Mouse (Mus musculus) liver, embryonic 13.5 days (tissue): Measurements from ENCODE around the gene Synj2bp. TPM values are rescaled to one million over a fixed set of nuclear protein-coding genes. Genes with fewer than 3 reads are reported as not detected.
"Not testable (repeated sequence)": the region's sequence is repeated elsewhere in the genome, so short reads cannot be mapped to it uniquely, and the experiment has no call there.

ENCODE experiments used
- ATAC-seq: fragments of 200-750 bp; cut with Nextera tagmentation; 2 replicates; pipeline ENCODE4 v1.8.0; 2017; ENCODE audit warnings: low read depth, mild to moderate bottlenecking, moderate number of reproducible peaks, moderate library complexity
- DNase-seq: peaks from one replicate; pipeline ENCODE4 v3.0.0; 2022
- H3K27ac ChIP-seq: fragments of 300-500 bp; sonication (generic); 2 replicates; pipeline ENCODE4 v1.5.1; 2015; ENCODE audit warnings: moderate library complexity, mild to moderate bottlenecking, inconsistent platforms
- H3K27me3 ChIP-seq: fragments of 300-500 bp; sonication (generic); 2 replicates; pipeline ENCODE4 v1.6.1; 2015; ENCODE audit warnings: mild to moderate bottlenecking, inconsistent platforms
- H3K36me3 ChIP-seq: fragments of 300-500 bp; sonication (generic); 2 replicates; pipeline ENCODE4 v1.6.1; 2015; ENCODE audit warnings: mild to moderate bottlenecking, inconsistent platforms
- H3K4me1 ChIP-seq: fragments of 300-500 bp; sonication (generic); replicated peaks from 2 replicates; pipeline ENCODE4 v1.6.1; 2015; ENCODE audit warnings: inconsistent platforms
- H3K4me2 ChIP-seq: fragments of 300-500 bp; sonication (generic); 2 replicates; pipeline ENCODE4 v1.6.1; 2015; ENCODE audit warnings: inconsistent platforms, mild to moderate bottlenecking, moderate library complexity
- H3K4me3 ChIP-seq: fragments of 300-500 bp; sonication (generic); replicated peaks from 2 replicates; pipeline ENCODE4 v1.5.1; 2015; ENCODE audit warnings: mild to moderate bottlenecking, inconsistent platforms
- H3K9ac ChIP-seq: fragments of 300-500 bp; sonication (generic); 2 replicates; pipeline ENCODE4 v1.6.1; 2015; ENCODE audit warnings: mild to moderate bottlenecking, inconsistent platforms
- H3K9me3 ChIP-seq: fragments of 300-500 bp; sonication (generic); replicated peaks from 2 replicates; pipeline ENCODE4 v1.6.1; 2016; ENCODE audit warnings: inconsistent platforms
- WGBS: fragments of 180-500 bp; shearing (Covaris S2); methylation state at CpG from one replicate; pipeline ENCODE4 v1.1.7; 2015; ENCODE audit not compliant: insufficient replicate concordance; 5-methylcytosine and 5-hydroxymethylcytosine counted together
- polyA plus RNA-seq: library from polyadenylated mRNA; unstranded; fragments of >200 nt; fragmentation: Nextera tagmentation; extraction: Ambion mirVana; gene quantifications from 2 replicates; pipeline ENCODE4 v1.2.1, GENCODE M21; 2015

The Synj2bp gene
- 16.3 and 18.3 TPM in 2 replicates for polyA plus RNA-seq

DNA sequence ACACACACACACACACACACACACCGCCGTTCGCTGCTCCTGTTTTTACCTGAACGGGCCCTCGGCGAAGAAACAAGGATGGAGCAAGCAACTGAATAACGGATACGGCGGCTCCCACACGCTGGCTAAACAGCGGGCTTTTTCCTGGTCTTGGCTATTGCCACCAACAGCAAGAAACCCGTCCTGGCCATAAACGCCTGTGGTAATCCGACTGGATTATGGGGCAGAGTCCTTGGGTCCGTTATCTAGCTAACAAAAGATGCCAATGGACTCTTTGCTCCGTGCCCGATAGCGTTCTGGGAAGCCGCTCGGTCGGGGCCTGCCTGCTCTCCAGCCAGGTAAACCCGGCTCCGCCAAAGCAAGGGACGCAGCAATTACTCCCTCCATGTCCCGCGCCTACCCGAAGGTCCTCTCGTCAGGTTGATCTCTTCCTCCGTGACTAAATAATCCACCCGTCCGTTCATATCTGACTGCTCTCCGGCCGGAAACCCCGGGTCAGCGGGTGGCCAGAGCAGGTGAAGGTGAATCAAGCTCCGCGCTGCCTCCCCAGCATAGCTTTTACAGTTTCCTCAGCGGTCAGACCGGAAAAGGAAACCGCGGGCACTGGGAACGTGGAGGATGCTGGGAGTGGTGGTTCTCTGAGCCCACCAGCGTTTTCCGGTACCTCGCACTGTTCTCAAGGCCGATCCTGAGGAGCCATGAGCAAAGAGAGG is at the start of gene Synj2bp, which contains the start of gene Gm20498:
Gene Synj2bp, minus strand, starts transcription at position 596 of the 713 bp plus-strand sequence.
Gene Gm20498, minus strand, starts transcription at position 590 of the 713 bp plus-strand sequence.
- Histone ChIP-seq H3K36me3 (no peaks in the 10 kb centered on the region), H3K4me1 (peaks cover 17% of the 10 kb centered on the region), H3K27me3 (no peaks in the 10 kb centered on the region), H3K9me3 (no peaks in the 10 kb centered on the region), H3K27ac (peak within 1 kb of the TSS; percentile 86), H3K4me3 (peak within 1 kb of the TSS; percentile 81), H3K9ac (peak within 1 kb of the TSS; percentile 81), H3K4me2 (peak within 1 kb of the TSS; percentile 75)
- peak; percentile 93 for ATAC-seq
- peak; percentile 69 for DNase-seq
- WGBS: 0% methylated on average over 46 of the region's 46 CpGs

DNA sequence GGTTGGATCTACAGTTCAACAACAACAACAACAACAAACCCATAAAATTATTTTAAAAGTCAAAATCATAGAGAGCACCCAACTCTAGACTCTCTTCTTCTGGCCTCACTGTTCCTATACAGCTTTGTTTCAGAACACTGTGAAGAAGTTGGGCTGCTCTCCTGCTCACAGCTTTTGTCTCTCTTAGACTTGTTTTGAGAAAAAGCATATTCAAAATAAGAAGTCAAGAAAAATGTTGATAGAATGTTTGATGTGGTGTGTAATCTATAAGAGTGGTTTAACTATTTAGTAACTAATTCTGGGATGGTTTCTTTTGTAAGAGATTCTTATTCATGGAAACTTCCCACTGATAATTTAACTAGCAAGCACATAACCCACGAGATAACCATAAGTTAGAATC is 35.7 kb upstream of the Synj2bp start, which contains the start of gene Adam21:
Gene Adam21, minus strand, starts transcription at position 101 of the 400 bp plus-strand sequence.
- ATAC-seq: no peak
- 72% methylated on average over 1 of the region's 1 CpGs for WGBS
- H3K9me3 ChIP-seq: no peaks in the 10 kb centered on the region
- peaks cover 10% of the 10 kb centered on the region for H3K4me1 ChIP-seq
- DNase-seq: no peak
- H3K4me2 ChIP-seq: peak within 1 kb of the TSS; percentile 21; the same call in 1 of the 2 replicates
- H3K27ac ChIP-seq: no peak within 1 kb of the TSS
- H3K27me3 ChIP-seq: no peaks in the 10 kb centered on the region
- peaks cover 21% of the 10 kb centered on the region for H3K36me3 ChIP-seq
- no peak within 1 kb of the TSS for H3K4me3 ChIP-seq
- no peak within 1 kb of the TSS for H3K9ac ChIP-seq

DNA sequence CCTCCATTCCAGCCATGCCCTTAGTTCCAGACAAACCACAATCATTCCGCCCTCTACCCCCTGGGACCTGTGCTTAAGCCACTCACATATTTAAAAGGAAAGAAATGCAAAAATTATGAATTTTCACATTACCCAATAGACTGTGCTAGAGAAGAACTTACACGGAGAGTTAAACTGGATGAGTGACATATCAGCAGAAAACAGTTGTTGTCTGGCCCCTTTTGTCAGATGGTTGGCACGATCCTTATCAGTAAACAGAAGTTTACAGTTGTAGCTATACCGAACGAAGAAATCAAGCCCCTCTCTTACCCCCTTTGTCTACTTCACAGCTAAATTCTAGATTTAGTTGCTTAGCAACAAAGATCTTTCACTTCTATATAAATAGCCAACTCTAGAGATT is 35.2 kb upstream of the Synj2bp start:
- peaks cover 10% of the 10 kb centered on the region for H3K4me1 ChIP-seq
- no peak overlapping the region for H3K9ac ChIP-seq
- no peak overlapping the region for H3K27ac ChIP-seq
- H3K4me2 ChIP-seq: peak overlapping the region; percentile 21; the same call in 1 of the 2 replicates
- 32% methylated on average over 5 of the region's 5 CpGs for WGBS
- H3K27me3 ChIP-seq: no peaks in the 10 kb centered on the region
- DNase-seq: no peak
- ATAC-seq: peak; percentile 57; the same call in 1 of the 2 replicates
- H3K4me3 ChIP-seq: no peak overlapping the region
- no peaks in the 10 kb centered on the region for H3K9me3 ChIP-seq
- H3K36me3 ChIP-seq: peaks cover 17% of the 10 kb centered on the region

DNA sequence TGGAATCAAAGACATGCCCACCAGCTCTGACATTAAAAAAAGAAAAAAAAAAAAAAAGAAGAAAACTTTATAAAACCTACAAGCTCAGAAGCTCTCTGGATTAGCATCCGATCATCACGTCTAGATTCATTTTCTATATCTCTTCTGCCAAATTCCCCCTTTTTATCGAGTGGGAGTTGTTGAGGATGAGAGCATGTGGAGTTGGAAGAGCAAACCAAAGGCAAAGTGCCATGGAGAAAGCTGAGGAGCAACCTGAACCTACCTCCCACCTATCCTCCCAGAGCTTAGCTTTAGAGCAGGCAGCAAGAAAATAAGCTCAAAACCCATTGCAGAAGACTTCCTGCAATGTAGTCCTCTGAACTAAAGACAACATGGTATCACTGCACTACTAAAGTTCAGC is 31.5 kb upstream of the Synj2bp start:
- DNase-seq (no peak), ATAC-seq (no peak)
- H3K4me1 ChIP-seq: peaks cover 10% of the 10 kb centered on the region
- H3K4me3 ChIP-seq: no peak overlapping the region
- H3K27me3 ChIP-seq: no peaks in the 10 kb centered on the region
- WGBS: 82% methylated on average over 3 of the region's 3 CpGs
- H3K27ac ChIP-seq: no peak overlapping the region
- no peaks in the 10 kb centered on the region for H3K36me3 ChIP-seq
- H3K9ac ChIP-seq: no peak overlapping the region
- no peaks in the 10 kb centered on the region for H3K9me3 ChIP-seq
- H3K4me2 ChIP-seq: no peak overlapping the region

DNA sequence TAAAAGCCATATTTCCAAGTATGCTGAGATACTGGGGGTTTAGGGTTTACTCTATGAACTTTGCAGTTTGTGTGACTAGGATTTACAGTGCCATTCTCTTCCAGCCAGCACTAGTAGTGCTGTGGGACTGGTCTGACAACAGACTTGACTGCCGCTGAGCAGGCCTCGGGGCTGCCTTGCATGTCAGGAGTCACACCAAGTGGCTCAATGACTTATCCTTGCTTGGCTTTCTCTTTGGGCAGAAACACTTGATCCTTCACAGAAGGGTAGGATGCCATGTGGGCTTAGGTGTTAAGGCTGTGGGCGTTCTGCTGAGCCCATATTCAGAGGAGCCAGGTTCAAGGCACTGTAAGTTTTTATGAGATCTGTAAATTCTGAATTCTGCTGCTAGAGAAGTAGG is 16.6 kb upstream of the Synj2bp start:
- no peaks in the 10 kb centered on the region for H3K27me3 ChIP-seq
- H3K27ac ChIP-seq: no peak overlapping the region
- H3K4me2 ChIP-seq: no peak overlapping the region
- 69% methylated on average over 3 of the region's 3 CpGs for WGBS
- no peak overlapping the region for H3K9ac ChIP-seq
- no peak for ATAC-seq
- no peak overlapping the region for H3K4me3 ChIP-seq
- no peak for DNase-seq
- no peaks in the 10 kb centered on the region for H3K9me3 ChIP-seq
- no peaks in the 10 kb centered on the region for H3K4me1 ChIP-seq
- H3K36me3 ChIP-seq: no peaks in the 10 kb centered on the region

DNA sequence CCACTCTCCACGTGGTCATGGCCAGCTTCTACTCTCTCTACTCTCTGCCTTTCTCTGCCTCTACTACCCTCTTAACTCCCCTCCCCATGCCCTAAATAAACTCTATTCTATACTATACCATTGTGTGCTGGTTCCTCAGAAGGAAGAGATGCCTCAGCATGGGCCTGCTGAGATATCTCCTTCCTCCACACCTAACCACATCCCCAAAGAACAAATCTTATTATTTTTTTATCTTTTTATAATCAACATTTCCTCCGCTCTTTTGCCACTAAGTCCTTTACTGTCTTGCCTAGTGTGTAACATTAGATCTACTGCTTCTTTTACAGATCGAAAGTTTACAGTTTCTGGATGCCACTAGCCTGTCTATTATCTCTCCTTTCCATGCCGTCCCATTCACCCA is 14.5 kb upstream of the Synj2bp start:
- no peak for ATAC-seq

DNA sequence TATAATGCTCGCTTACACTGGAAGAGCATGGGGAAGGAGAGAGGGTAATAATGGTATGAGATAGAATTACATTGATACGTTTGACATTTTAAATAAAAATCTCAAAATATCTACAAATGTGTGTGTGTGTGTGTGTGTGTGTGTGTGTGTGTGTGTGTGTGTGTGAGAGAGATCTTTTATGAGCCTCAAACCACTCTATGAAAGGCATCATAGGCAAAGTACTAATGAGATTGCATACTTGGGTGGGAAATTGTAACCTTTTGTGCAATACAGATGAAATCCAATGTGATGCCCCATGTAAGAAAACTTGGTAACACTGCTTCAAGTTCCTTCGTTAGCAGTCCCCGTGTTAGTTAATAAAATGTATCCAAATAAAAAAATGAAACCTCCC is 313 bp upstream of the Synj2bp start:
- DNase-seq (no peak), ATAC-seq (peak; percentile 13; the same call in 1 of the 2 replicates)
- peak overlapping the region; percentile 81 for H3K9ac ChIP-seq
- peak overlapping the region; percentile 75 for H3K4me2 ChIP-seq
- H3K4me3 ChIP-seq: peak overlapping the region; percentile 81
- H3K36me3 ChIP-seq: no peaks in the 10 kb centered on the region
- no peak overlapping the region for H3K27ac ChIP-seq
- no peaks in the 10 kb centered on the region for H3K27me3 ChIP-seq
- WGBS: 31% methylated on average over 4 of the region's 4 CpGs
- H3K9me3 ChIP-seq: no peaks in the 10 kb centered on the region
- peaks cover 17% of the 10 kb centered on the region for H3K4me1 ChIP-seq

More for the DNA sequence above, 14.5 kb upstream of the Synj2bp start:
- no peak for DNase-seq
- WGBS: 30% methylated on average over 4 of the region's 4 CpGs
- no peaks in the 10 kb centered on the region for H3K36me3 ChIP-seq
- no peaks in the 10 kb centered on the region for H3K9me3 ChIP-seq
- no peak overlapping the region for H3K4me2 ChIP-seq
- H3K27me3 ChIP-seq: no peaks in the 10 kb centered on the region
- H3K4me3 ChIP-seq: no peak overlapping the region
- no peaks in the 10 kb centered on the region for H3K4me1 ChIP-seq
- H3K27ac ChIP-seq: no peak overlapping the region
- H3K9ac ChIP-seq: no peak overlapping the region

DNA sequence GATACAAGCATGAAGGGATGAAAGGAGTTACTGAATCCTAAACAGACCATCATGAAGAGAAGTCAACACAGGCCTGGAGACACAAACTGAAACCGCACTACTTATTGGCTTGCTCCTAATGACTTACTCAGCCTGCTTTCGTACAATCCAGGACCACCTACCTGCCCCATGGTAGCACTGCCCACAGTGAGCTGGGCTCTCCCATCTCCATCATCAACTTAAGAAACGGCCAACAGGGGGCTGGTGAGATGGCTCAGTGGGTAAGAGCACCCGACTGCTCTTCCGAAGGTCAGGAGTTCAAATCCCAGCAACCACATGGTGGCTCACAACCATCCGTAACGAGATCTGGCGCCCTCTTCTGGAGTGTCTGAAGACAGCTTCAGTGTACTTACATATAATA is 2.1 kb downstream of the Synj2bp start:
- peaks cover 20% of the 10 kb centered on the region for H3K4me1 ChIP-seq
- H3K9me3 ChIP-seq, H3K27me3 ChIP-seq, H3K9ac ChIP-seq, H3K4me3 ChIP-seq, DNase-seq, H3K4me2 ChIP-seq, H3K27ac ChIP-seq, H3K36me3 ChIP-seq, ATAC-seq: not testable (repeated sequence)
- WGBS: 68% methylated on average over 8 of the region's 8 CpGs

DNA sequence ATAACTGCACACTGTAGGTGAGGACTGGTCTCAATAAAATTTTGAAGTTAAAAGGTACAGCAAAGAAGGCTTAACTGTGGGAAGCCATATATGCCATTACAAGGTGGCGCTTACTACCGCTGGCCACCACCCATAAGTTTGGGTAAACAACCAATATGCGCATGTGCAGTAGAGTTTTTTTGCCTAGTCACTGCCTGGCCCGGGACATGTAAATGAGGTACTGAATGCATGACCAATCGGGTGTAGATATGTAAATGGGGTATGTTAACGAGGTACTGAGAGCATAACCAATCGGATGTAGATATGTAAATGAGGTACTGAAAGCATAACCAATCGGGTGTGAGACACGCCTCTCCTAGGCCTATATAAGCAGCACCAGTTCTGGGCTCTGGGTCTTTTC is 35.8 kb downstream of the Synj2bp start:
- H3K9ac ChIP-seq, H3K4me3 ChIP-seq, H3K4me1 ChIP-seq, DNase-seq, H3K4me2 ChIP-seq, ATAC-seq, H3K27me3 ChIP-seq, H3K27ac ChIP-seq, H3K9me3 ChIP-seq, H3K36me3 ChIP-seq: not testable (repeated sequence)
- 91% methylated on average over 9 of the region's 9 CpGs for WGBS

DNA sequence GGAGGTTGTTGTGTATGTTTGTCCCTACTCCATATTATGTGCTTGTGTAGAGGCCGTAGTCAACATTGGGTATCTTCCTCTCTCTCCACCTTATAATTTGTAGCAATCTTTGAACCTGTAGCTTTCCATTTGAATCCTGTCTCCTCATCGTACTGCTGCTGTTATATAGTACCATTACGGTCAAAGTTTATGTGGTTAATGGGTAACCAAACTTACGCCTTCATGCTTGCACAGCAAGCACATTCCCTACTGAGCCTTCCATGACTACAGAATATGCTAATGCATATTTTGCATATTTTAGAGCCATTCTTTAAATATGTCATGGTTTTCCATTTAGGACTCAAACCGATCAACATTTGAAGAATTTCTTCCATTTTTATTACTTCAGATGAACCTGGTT is 42.2 kb downstream of the Synj2bp start:
- no peak for ATAC-seq
- 78% methylated on average over 5 of the region's 5 CpGs for WGBS
- H3K4me1 ChIP-seq: no peaks in the 10 kb centered on the region

DNA sequence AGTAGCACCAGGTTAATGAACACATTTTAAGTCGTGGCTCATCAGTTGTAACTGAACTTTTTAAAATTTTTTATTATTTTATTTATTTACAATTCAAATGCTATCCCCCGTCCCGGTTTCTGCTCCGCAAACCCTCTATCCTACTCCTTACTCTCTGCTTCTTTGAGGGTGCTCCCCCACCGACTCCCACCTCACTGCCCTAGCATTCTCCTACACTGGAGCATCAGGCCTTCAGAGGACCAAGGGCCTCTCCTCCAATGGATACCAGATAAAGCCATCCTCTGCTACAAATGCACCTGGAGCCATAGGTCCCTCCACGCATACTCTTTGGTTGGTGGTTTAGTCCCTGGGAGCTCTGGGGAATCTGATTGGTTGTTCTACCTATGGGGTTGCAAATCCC is 47.4 kb downstream of the Synj2bp start:
- ATAC-seq (no peak), DNase-seq (no peak)
- Histone ChIP-seq H3K9me3 (no peaks in the 10 kb centered on the region), H3K27ac (peak overlapping the region; percentile 96; the same call in 1 of the 2 replicates), H3K9ac (peak overlapping the region; percentile 78; the same call in 1 of the 2 replicates), H3K4me1 (peaks cover 10% of the 10 kb centered on the region; the same call in 1 of the 2 replicates), H3K27me3 (no peaks in the 10 kb centered on the region), H3K36me3 (no peaks in the 10 kb centered on the region), H3K4me2 (peak overlapping the region; percentile 65), H3K4me3 (peak overlapping the region; percentile 73)
- 44% methylated on average over 6 of the region's 6 CpGs for WGBS

More for the DNA sequence above, 42.2 kb downstream of the Synj2bp start:
- no peaks in the 10 kb centered on the region for H3K9me3 ChIP-seq
- no peaks in the 10 kb centered on the region; the same call in 1 of the 2 replicates for H3K36me3 ChIP-seq
- H3K4me2 ChIP-seq: no peak overlapping the region
- no peak overlapping the region for H3K27ac ChIP-seq
- no peak for DNase-seq
- H3K4me3 ChIP-seq: no peak overlapping the region
- H3K9ac ChIP-seq: no peak overlapping the region
- no peaks in the 10 kb centered on the region for H3K27me3 ChIP-seq
